Mouse (Mus musculus): ENCODE data around the gene Serinc5.

DNA sequence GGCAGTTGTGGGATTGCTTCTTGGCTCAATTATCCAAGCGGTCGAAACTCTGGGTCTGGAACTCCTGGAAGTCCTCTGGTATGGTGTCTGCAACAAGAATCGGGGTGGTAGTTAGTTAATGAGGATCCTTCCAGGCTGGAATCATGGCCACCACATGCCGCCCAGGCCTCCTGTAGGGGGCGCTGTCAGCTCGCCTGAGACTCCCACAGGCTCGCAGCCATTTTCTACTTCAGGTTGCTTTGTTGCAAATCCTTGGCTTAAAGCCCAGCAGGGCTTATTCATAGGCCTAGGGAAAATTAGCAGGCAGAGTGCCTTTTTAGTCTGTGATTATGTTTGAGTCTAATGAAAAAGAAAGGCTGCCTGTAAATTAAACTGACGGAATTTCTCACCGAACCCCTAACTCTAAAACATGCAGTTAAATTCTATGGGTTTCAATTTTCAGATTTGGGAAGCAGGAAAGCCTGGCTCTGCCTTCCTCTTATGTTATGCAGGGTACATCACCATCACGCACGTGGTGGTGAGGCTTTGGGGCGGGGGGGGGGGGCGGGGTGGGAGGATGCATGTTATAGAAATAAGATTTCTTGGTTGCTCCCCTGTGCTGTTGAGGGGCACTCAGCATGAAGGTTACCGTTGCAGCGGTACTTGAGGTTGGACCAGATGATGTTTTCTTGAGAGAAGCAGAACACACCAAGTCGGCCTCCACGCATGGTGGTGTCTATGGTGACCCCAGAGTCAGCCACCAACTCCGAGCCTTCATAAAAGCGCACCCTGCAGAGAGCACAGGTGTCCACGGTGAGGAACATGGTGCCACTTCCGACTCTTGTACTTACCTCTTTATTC lies 141.1 kb downstream of the Serinc5 start:
- TF ChIP-seq CTCF (IDR thresholded peaks at IDR 0.05; ENCODE audit: extremely low read depth, insufficient read length, insufficient replicate concordance, low read depth, low read length), result peak; percentile 89
- no peak for TF ChIP-seq POLR2A (IDR thresholded peaks at IDR 0.05; ENCODE audit: low read depth, low read length)

Data from small intestine, adult 2 months (tissue).